Mouse (Mus musculus) forebrain, embryonic 12.5 days (tissue): ENCODE measurements around the gene Polr3e. TPM values are rescaled to one million over a fixed set of nuclear protein-coding genes. Genes with fewer than 3 reads are reported as not detected.
"Not testable (repeated sequence)": the region's sequence is repeated elsewhere in the genome, so short reads cannot be mapped to it uniquely, and the experiment has no call there.

Experiments
- ATAC-seq: fragments of 200-750 bp; cut with Nextera tagmentation; 2 replicates; pipeline ENCODE4 v1.8.0; 2017; ENCODE audit warnings: moderate TSS enrichment; ENCODE audit not compliant: low FRiP score
- H3K27ac ChIP-seq: fragments of 300-500 bp; sonication (generic); 2 replicates; pipeline ENCODE4 v1.5.1; 2016; ENCODE audit warnings: mild to moderate bottlenecking
- H3K27me3 ChIP-seq: fragments of 300-500 bp; sonication (generic); 2 replicates; pipeline ENCODE4 v1.6.1; 2016; ENCODE audit warnings: mild to moderate bottlenecking
- H3K36me3 ChIP-seq: fragments of 300-500 bp; sonication (generic); replicated peaks from 2 replicates; pipeline ENCODE4 v1.6.1; 2016; ENCODE audit warnings: mild to moderate bottlenecking
- H3K4me1 ChIP-seq: fragments of 300-500 bp; sonication (generic); 2 replicates; pipeline ENCODE4 v1.6.1; 2016
- H3K4me2 ChIP-seq: fragments of 300-500 bp; sonication (generic); 2 replicates; pipeline ENCODE4 v1.6.1; 2016; ENCODE audit warnings: mild to moderate bottlenecking, moderate library complexity
- H3K4me3 ChIP-seq: fragments of 300-500 bp; sonication (generic); replicated peaks from 2 replicates; pipeline ENCODE4 v1.5.1; 2016; ENCODE audit warnings: mild to moderate bottlenecking
- H3K9ac ChIP-seq: fragments of 300-500 bp; sonication (generic); 2 replicates; pipeline ENCODE4 v1.6.1; 2016; ENCODE audit warnings: mild to moderate bottlenecking
- H3K9me3 ChIP-seq: fragments of 300-500 bp; sonication (generic); 2 replicates; pipeline ENCODE4 v1.6.1; 2016
- WGBS: fragments of 180-500 bp; shearing (Covaris S2); methylation state at CpG from one replicate; pipeline ENCODE4 v1.1.7; 2016; 5-methylcytosine and 5-hydroxymethylcytosine counted together
- polyA plus RNA-seq: library from polyadenylated mRNA; unstranded; fragments of >200 nt; fragmentation: Nextera tagmentation; extraction: Ambion mirVana; gene quantifications from 2 replicates; pipeline ENCODE4 v1.2.1, GENCODE M21; 2016

Gene Polr3e
- polyA plus RNA-seq, 1 experiment from 2014 or later, result 34.9 TPM

- Histone ChIP-seq H3K4me2 (no peak overlapping the region), H3K9me3 (no peaks in the 10 kb centered on the region), H3K36me3 (peaks cover 43% of the 10 kb centered on the region), H3K4me3 (no peak overlapping the region), H3K4me1 (peaks cover 8% of the 10 kb centered on the region; the same call in 1 of the 2 replicates), H3K27me3 (no peaks in the 10 kb centered on the region), H3K9ac (no peak overlapping the region), H3K27ac (no peak overlapping the region)
- ATAC-seq, result no peak
- 53% methylated on average over 2 of the region's 2 CpGs for WGBS
These were observed 42.6 kb downstream of the Polr3e start for GRCm38 (mm10) chr7:120960116-120960515.

- ATAC-seq, result no peak
These were observed 43.1 kb downstream of the Polr3e start for GRCm38 (mm10) chr7:120960601-120961000.

GRCm38 (mm10) chr7:120961893-120962292, 44.3 kb downstream of the Polr3e start:
- H3K9me3 ChIP-seq, result no peaks in the 10 kb centered on the region
- no peak overlapping the region for H3K4me3 ChIP-seq
- H3K36me3 ChIP-seq, result peaks cover 35% of the 10 kb centered on the region
- 73% methylated on average over 3 of the region's 3 CpGs for WGBS
- no peak overlapping the region for H3K27ac ChIP-seq
- no peak for ATAC-seq
- H3K4me2 ChIP-seq, result no peak overlapping the region
- no peaks in the 10 kb centered on the region for H3K27me3 ChIP-seq
- peaks cover 8% of the 10 kb centered on the region; the same call in 1 of the 2 replicates for H3K4me1 ChIP-seq
- no peak overlapping the region for H3K9ac ChIP-seq

More at GRCm38 (mm10) chr7:120960601-120961000, 43.1 kb downstream of the Polr3e start:
- Histone ChIP-seq H3K36me3 (peaks cover 43% of the 10 kb centered on the region), H3K4me1 (peaks cover 8% of the 10 kb centered on the region; the same call in 1 of the 2 replicates), H3K4me3 (no peak overlapping the region), H3K27ac (no peak overlapping the region), H3K9ac (no peak overlapping the region), H3K27me3 (no peaks in the 10 kb centered on the region), H3K9me3 (no peaks in the 10 kb centered on the region), H3K4me2 (no peak overlapping the region)
- 78% methylated on average over 6 of the region's 6 CpGs for WGBS

GRCm38 (mm10) chr7:120963126-120963525, 45.6 kb downstream of the Polr3e start:
- Histone ChIP-seq H3K27ac (no peak overlapping the region), H3K27me3 (no peaks in the 10 kb centered on the region), H3K9me3 (no peaks in the 10 kb centered on the region), H3K4me3 (no peak overlapping the region), H3K36me3 (peaks cover 31% of the 10 kb centered on the region), H3K4me2 (no peak overlapping the region), H3K9ac (no peak overlapping the region), H3K4me1 (peaks cover 8% of the 10 kb centered on the region; the same call in 1 of the 2 replicates)
- ATAC-seq, result no peak
- 94% methylated on average over 5 of the region's 5 CpGs for WGBS

GRCm38 (mm10) chr7:120969221-120969620, 51.7 kb downstream of the Polr3e start:
- WGBS, result 94% methylated on average over 7 of the region's 7 CpGs
- H3K9ac ChIP-seq, result no peak overlapping the region

GRCm38 (mm10) chr7:120970112-120970511, 52.6 kb downstream of the Polr3e start:
- no peak overlapping the region for H3K4me3 ChIP-seq
- H3K9ac ChIP-seq, result no peak overlapping the region
- H3K9me3 ChIP-seq, result no peaks in the 10 kb centered on the region
- ATAC-seq, result no peak
- H3K4me2 ChIP-seq, result no peak overlapping the region
- H3K27ac ChIP-seq, result no peak overlapping the region
- 90% methylated on average over 5 of the region's 5 CpGs for WGBS
- H3K27me3 ChIP-seq, result no peaks in the 10 kb centered on the region
- 0 out of 2 replicates have a peak, but pooled peaks cover 16% of the 10 kb centered on the region for H3K36me3 ChIP-seq
- H3K4me1 ChIP-seq, result no peaks in the 10 kb centered on the region

More at GRCm38 (mm10) chr7:120969221-120969620, 51.7 kb downstream of the Polr3e start:
- Histone ChIP-seq H3K4me1 (no peaks in the 10 kb centered on the region), H3K36me3 (0 out of 2 replicates have a peak, but pooled peaks cover 16% of the 10 kb centered on the region), H3K27me3 (no peaks in the 10 kb centered on the region), H3K27ac (no peak overlapping the region), H3K4me3 (no peak overlapping the region), H3K4me2 (no peak overlapping the region), H3K9me3 (no peaks in the 10 kb centered on the region)
- ATAC-seq, result no peak

- H3K36me3 ChIP-seq, result 0 out of 2 replicates have a peak, but pooled peaks cover 13% of the 10 kb centered on the region
- 81% methylated on average over 2 of the region's 2 CpGs for WGBS
- not testable (repeated sequence) for H3K4me1 ChIP-seq, H3K9ac ChIP-seq, ATAC-seq, H3K9me3 ChIP-seq, H3K4me2 ChIP-seq, H3K4me3 ChIP-seq, H3K27me3 ChIP-seq, H3K27ac ChIP-seq
These were observed 54.9 kb downstream of the Polr3e start for GRCm38 (mm10) chr7:120972471-120972870.

- Histone ChIP-seq H3K36me3 (0 out of 2 replicates have a peak, but pooled peaks cover 3% of the 10 kb centered on the region), H3K4me1 (peaks cover 12% of the 10 kb centered on the region), H3K9me3 (no peaks in the 10 kb centered on the region), H3K9ac (no peak overlapping the region), H3K4me2 (no peak overlapping the region), H3K27me3 (no peaks in the 10 kb centered on the region), H3K4me3 (no peak overlapping the region), H3K27ac (no peak overlapping the region)
- no peak for ATAC-seq
- 92% methylated on average over 3 of the region's 3 CpGs for WGBS
These were observed 56.5 kb downstream of the Polr3e start for GRCm38 (mm10) chr7:120974001-120974400.

GRCm38 (mm10) chr7:120977063-120977462, 59.5 kb downstream of the Polr3e start:
- H3K4me2 ChIP-seq, result no peak overlapping the region
- H3K27ac ChIP-seq, result no peak overlapping the region
- WGBS, result 53% methylated on average over 7 of the region's 7 CpGs
- no peaks in the 10 kb centered on the region for H3K9me3 ChIP-seq
- no peak overlapping the region for H3K4me3 ChIP-seq
- no peaks in the 10 kb centered on the region for H3K36me3 ChIP-seq
- no peak overlapping the region for H3K9ac ChIP-seq
- ATAC-seq, result no peak
- H3K27me3 ChIP-seq, result no peaks in the 10 kb centered on the region
- H3K4me1 ChIP-seq, result peaks cover 24% of the 10 kb centered on the region

- no peak overlapping the region for H3K9ac ChIP-seq
- 91% methylated on average over 4 of the region's 4 CpGs for WGBS
- H3K36me3 ChIP-seq, result no peaks in the 10 kb centered on the region
- no peak overlapping the region for H3K27ac ChIP-seq
- no peak overlapping the region for H3K4me3 ChIP-seq
- ATAC-seq, result no peak
- no peaks in the 10 kb centered on the region for H3K9me3 ChIP-seq
- peaks cover 3% of the 10 kb centered on the region; the same call in 1 of the 2 replicates for H3K27me3 ChIP-seq
- H3K4me1 ChIP-seq, result peaks cover 33% of the 10 kb centered on the region
- H3K4me2 ChIP-seq, result 0 out of 2 replicates have a peak overlapping the region, but pooled peaks have one; percentile 71
These were observed 62.5 kb downstream of the Polr3e start for GRCm38 (mm10) chr7:120980041-120980440.

- Histone ChIP-seq H3K36me3 (no peaks in the 10 kb centered on the region), H3K9ac (peak overlapping the region; percentile 79), H3K4me2 (peak overlapping the region; percentile 71), H3K27me3 (peaks cover 3% of the 10 kb centered on the region; the same call in 1 of the 2 replicates), H3K27ac (peak overlapping the region; percentile 5; the same call in 1 of the 2 replicates), H3K4me1 (peaks cover 33% of the 10 kb centered on the region), H3K9me3 (no peaks in the 10 kb centered on the region), H3K4me3 (peak overlapping the region; percentile 81)
- 3% methylated on average over 38 of the region's 39 CpGs for WGBS
- peak; percentile 55 for ATAC-seq
These were observed 63.7 kb downstream of the Polr3e start for GRCm38 (mm10) chr7:120980931-120981924.

- ATAC-seq, result peak; percentile 97
- peak within 1 kb of the TSS; percentile 81 for H3K4me3 ChIP-seq
- H3K4me1 ChIP-seq, result peaks cover 27% of the 10 kb centered on the region
- no peaks in the 10 kb centered on the region for H3K36me3 ChIP-seq
- H3K9ac ChIP-seq, result peak within 1 kb of the TSS; percentile 79
- no peaks in the 10 kb centered on the region for H3K9me3 ChIP-seq
- peaks cover 3% of the 10 kb centered on the region; the same call in 1 of the 2 replicates for H3K27me3 ChIP-seq
- peak within 1 kb of the TSS; percentile 73 for H3K4me2 ChIP-seq
- H3K27ac ChIP-seq, result peak within 1 kb of the TSS; percentile 76
- WGBS, result under 1% methylated on average over 44 of the region's 46 CpGs
These were observed 64.8 kb downstream of the Polr3e start, which contains the start of the genes Cdr2 and Mfsd13b for GRCm38 (mm10) chr7:120982200-120982841. Gene Cdr2, minus strand, starts transcription at chr7:120982312. Gene Mfsd13b, plus strand, starts transcription at chr7:120982509.
